Mouse (Mus musculus): ENCODE data around the gene Nup210. TPM values are rescaled to one million over a fixed set of nuclear protein-coding genes. Genes with fewer than 3 reads are reported as not detected.

Nup210 gene
- total RNA-seq, 4 experiments from 2014 or later = 20.1 to 27.6 (median 21.6) TPM

GRCm38 (mm10) chr6:90974279-90974678 lies 142.3 kb downstream of the Nup210 start:
- no peak for DNase-seq (ENCODE audit: low spot score in 2 of 2)

- DNase-seq (ENCODE audit: low spot score in 2 of 2) = no peak
These were observed 147.2 kb downstream of the Nup210 start for GRCm38 (mm10) chr6:90969341-90969871.

Other genes with a start within 250 kb of the Nup210 start
- gene Iqsec1, start 128.1 kb downstream of the Nup210 start, total RNA-seq (2022) = 100 to 1,000 TPM; 103 to 120 (median 106) TPM
- 1 to 10 TPM; 7.0 to 9.6 (median 8.6) TPM for gene Hdac11, start 39.8 kb upstream of the Nup210 start, total RNA-seq (2022)
- 10 to 100 TPM; 27.5 to 46.3 (median 36.2) TPM for gene Fbln2, start 95.6 kb upstream of the Nup210 start, total RNA-seq (2022)

Measured in gastrocnemius, adult 8-10 months (tissue).